Mouse (Mus musculus) embryonic facial prominence, embryonic 13.5 days (tissue): Measurements from ENCODE around the gene Rgs6. TPM values are rescaled to one million over a fixed set of nuclear protein-coding genes. Genes with fewer than 3 reads are reported as not detected.

ENCODE experiments used
- ATAC-seq: fragments of 200-750 bp; cut with Nextera tagmentation; 2 replicates; pipeline ENCODE4 v1.8.0; 2017; ENCODE audit warnings: low read depth; ENCODE audit not compliant: insufficient number of reproducible peaks, insufficient read depth, low FRiP score, low TSS enrichment
- H3K27ac ChIP-seq: fragments of 300-500 bp; sonication (generic); 2 replicates; pipeline ENCODE4 v1.5.1; 2015; ENCODE audit warnings: moderate library complexity, mild to moderate bottlenecking, inconsistent platforms
- H3K27me3 ChIP-seq: fragments of 300-500 bp; sonication (generic); 2 replicates; pipeline ENCODE4 v1.6.1; 2015; ENCODE audit warnings: mild to moderate bottlenecking, inconsistent platforms
- H3K36me3 ChIP-seq: fragments of 300-500 bp; sonication (generic); 2 replicates; pipeline ENCODE4 v1.6.1; 2015; ENCODE audit warnings: mild to moderate bottlenecking, inconsistent platforms
- H3K4me1 ChIP-seq: fragments of 300-500 bp; sonication (generic); 2 replicates; pipeline ENCODE4 v1.6.1; 2015; ENCODE audit warnings: inconsistent platforms
- H3K4me2 ChIP-seq: fragments of 300-500 bp; sonication (generic); 2 replicates; pipeline ENCODE4 v1.6.1; 2015; ENCODE audit warnings: moderate library complexity, mild to moderate bottlenecking, inconsistent platforms
- H3K4me3 ChIP-seq: fragments of 300-500 bp; sonication (generic); 2 replicates; pipeline ENCODE4 v1.5.1; 2015; ENCODE audit warnings: mild to moderate bottlenecking, inconsistent platforms
- H3K9ac ChIP-seq: fragments of 300-500 bp; sonication (generic); 2 replicates; pipeline ENCODE4 v1.6.1; 2015; ENCODE audit warnings: mild to moderate bottlenecking, inconsistent platforms
- H3K9me3 ChIP-seq: fragments of 300-500 bp; sonication (generic); 2 replicates; pipeline ENCODE4 v1.6.1; 2016; ENCODE audit warnings: inconsistent platforms
- WGBS: fragments of 180-500 bp; shearing (Covaris S2); methylation state at CpG from one replicate; pipeline ENCODE4 v1.1.7; 2015; ENCODE audit warnings: mixed read lengths; 5-methylcytosine and 5-hydroxymethylcytosine counted together
- polyA plus RNA-seq: library from polyadenylated mRNA; unstranded; fragments of >200 nt; fragmentation: Nextera tagmentation; extraction: Ambion mirVana; gene quantifications from 2 replicates; pipeline ENCODE4 v1.2.1, GENCODE M21; 2015

Rgs6 gene
- polyA plus RNA-seq, 1 experiment from 2014 or later, result 11.9 TPM

DNA sequence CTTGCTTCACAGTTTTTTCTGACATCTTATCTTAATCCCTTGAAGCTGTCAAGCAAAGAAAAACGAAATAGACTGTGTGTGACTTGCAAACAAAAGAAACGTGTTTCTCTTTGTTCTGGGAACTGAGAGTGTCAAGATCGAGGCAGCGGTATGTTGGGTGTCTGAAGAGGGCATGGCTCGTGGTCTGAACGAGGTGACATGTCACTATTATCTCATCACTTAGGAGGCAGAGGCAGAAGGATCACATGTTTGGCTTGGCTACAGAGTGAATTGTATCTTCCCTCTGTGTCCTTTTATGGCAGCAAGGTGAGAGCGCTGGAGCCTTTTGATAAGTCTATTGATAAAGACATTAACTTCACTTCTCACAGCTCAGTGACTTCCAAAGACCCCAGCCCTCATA, 512.8 kb downstream of the Rgs6 start:
- Histone ChIP-seq H3K9ac (no peak overlapping the region), H3K4me3 (no peak overlapping the region), H3K27me3 (no peaks in the 10 kb centered on the region), H3K36me3 (no peaks in the 10 kb centered on the region), H3K9me3 (no peaks in the 10 kb centered on the region), H3K4me2 (no peak overlapping the region), H3K4me1 (no peaks in the 10 kb centered on the region), H3K27ac (no peak overlapping the region)
- ATAC-seq, result no peak
- WGBS, result 78% methylated on average over 7 of the region's 7 CpGs

- no peaks in the 10 kb centered on the region for H3K4me1 ChIP-seq
- H3K36me3 ChIP-seq, result no peaks in the 10 kb centered on the region
- no peak overlapping the region for H3K9ac ChIP-seq
- H3K27ac ChIP-seq, result no peak overlapping the region
- WGBS, result 50% methylated on average over 9 of the region's 9 CpGs
- no peak overlapping the region for H3K4me3 ChIP-seq
- no peak overlapping the region for H3K4me2 ChIP-seq
- ATAC-seq, result no peak
- H3K27me3 ChIP-seq, result no peaks in the 10 kb centered on the region
- H3K9me3 ChIP-seq, result no peaks in the 10 kb centered on the region
Observed at GRCm38 (mm10) chr12:83105514-83106119, 517.5 kb downstream of the Rgs6 start.

- Histone ChIP-seq H3K4me3 (no peak overlapping the region), H3K9ac (no peak overlapping the region), H3K9me3 (no peaks in the 10 kb centered on the region), H3K27ac (no peak overlapping the region), H3K27me3 (no peaks in the 10 kb centered on the region), H3K36me3 (no peaks in the 10 kb centered on the region), H3K4me2 (no peak overlapping the region), H3K4me1 (no peaks in the 10 kb centered on the region)
- ATAC-seq, result no peak
- WGBS, result 86% methylated on average over 5 of the region's 5 CpGs
Observed at GRCm38 (mm10) chr12:83106120-83106517, 518.0 kb downstream of the Rgs6 start.

DNA sequence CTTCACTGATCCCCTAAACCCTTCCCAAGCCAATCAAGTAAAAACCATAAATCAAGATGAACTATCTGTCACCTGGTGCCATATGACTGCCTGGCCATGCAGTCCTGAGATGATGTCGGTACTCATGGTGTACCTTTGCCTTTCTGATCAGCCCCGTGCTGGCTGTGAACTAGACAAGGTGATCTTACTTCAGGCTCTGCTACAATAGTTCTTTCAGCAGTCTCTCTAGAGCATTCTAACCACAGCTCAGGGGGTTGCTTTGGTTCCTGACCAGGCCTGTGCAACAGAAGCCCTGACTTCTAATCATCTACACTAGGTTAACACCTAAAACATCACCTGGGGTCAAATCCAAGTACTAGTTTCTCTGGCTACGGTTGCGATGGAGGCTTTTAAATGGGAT, 521.4 kb downstream of the Rgs6 start:
- no peak overlapping the region for H3K4me2 ChIP-seq
- no peaks in the 10 kb centered on the region for H3K36me3 ChIP-seq
- peaks cover 3% of the 10 kb centered on the region; the same call in 1 of the 2 replicates for H3K27me3 ChIP-seq
- H3K27ac ChIP-seq, result no peak overlapping the region
- H3K9me3 ChIP-seq, result no peaks in the 10 kb centered on the region
- WGBS, result 91% methylated on average over 4 of the region's 4 CpGs
- H3K4me3 ChIP-seq, result no peak overlapping the region
- ATAC-seq, result no peak
- H3K9ac ChIP-seq, result no peak overlapping the region
- no peaks in the 10 kb centered on the region for H3K4me1 ChIP-seq

DNA sequence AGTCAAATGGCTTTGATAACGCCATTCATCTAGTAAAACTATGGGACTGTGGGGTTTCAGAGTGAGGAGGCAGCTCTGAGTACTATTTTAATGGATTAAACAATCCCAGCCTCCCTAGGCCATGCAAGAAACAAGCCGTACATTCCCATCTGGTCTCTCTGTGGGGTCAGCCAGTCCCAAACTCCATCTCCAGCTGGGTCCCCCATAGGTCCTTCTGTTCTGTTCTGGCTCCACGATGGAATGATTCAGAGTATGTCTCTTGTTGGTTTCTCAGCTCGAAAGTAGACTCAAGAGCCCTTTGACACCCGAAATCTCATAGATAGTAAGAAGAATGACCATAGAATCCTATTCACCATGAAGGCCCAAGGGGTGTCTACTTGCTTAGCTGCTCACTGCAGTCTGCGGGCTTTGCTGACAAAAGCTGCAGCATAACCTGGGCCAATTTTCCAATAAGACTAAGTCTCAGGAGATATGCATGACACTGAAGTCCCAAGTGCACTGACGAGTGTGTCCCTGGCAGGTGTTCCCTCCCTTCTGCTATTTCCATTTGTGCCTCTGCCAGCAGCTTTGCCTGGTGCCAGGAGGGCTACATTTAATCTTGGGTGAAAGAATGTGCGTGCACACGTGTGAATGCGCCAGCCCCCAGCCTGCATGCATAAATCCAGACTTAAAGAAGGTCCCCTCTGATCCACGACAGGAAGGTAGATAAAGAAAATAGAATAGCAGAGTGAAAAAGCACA, 522.0 kb downstream of the Rgs6 start:
- no peaks in the 10 kb centered on the region for H3K4me1 ChIP-seq
- no peak overlapping the region for H3K27ac ChIP-seq
- peaks cover 3% of the 10 kb centered on the region; the same call in 1 of the 2 replicates for H3K27me3 ChIP-seq
- H3K36me3 ChIP-seq, result no peaks in the 10 kb centered on the region
- no peak overlapping the region for H3K4me2 ChIP-seq
- H3K9ac ChIP-seq, result no peak overlapping the region
- WGBS, result 75% methylated on average over 11 of the region's 11 CpGs
- no peak overlapping the region for H3K4me3 ChIP-seq
- ATAC-seq, result no peak
- no peaks in the 10 kb centered on the region for H3K9me3 ChIP-seq

DNA sequence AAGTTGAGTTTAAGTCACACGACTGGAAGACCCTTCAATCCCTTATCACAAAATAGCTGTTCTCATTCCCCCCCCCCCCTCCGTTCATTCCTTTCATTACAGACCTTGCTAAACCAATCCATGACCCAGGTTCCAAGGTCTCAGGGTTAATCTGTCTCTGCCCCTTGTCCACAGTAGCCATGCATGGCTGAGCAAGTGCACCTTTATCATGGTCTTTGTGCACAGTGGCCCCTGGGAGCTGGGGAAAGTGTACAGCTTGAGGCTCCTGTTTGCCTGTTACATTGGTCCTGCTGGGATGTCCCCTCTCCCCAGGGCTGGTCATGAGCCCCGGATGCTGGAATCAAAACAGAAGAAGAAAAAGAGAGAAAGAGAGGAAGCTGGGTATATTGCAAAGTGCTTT, 522.6 kb downstream of the Rgs6 start:
- no peak overlapping the region for H3K4me3 ChIP-seq
- WGBS, result 74% methylated on average over 3 of the region's 3 CpGs
- ATAC-seq, result no peak
- H3K4me2 ChIP-seq, result no peak overlapping the region
- H3K27me3 ChIP-seq, result peaks cover 3% of the 10 kb centered on the region; the same call in 1 of the 2 replicates
- no peaks in the 10 kb centered on the region for H3K4me1 ChIP-seq
- no peak overlapping the region for H3K9ac ChIP-seq
- H3K9me3 ChIP-seq, result no peaks in the 10 kb centered on the region
- H3K27ac ChIP-seq, result no peak overlapping the region
- no peaks in the 10 kb centered on the region for H3K36me3 ChIP-seq

- H3K4me1 ChIP-seq, result no peaks in the 10 kb centered on the region
- H3K9ac ChIP-seq, result no peak overlapping the region
- no peaks in the 10 kb centered on the region for H3K36me3 ChIP-seq
- ATAC-seq, result no peak
- H3K4me3 ChIP-seq, result no peak overlapping the region
- H3K9me3 ChIP-seq, result no peaks in the 10 kb centered on the region
- no peak overlapping the region for H3K27ac ChIP-seq
- 82% methylated on average over 5 of the region's 5 CpGs for WGBS
- no peak overlapping the region for H3K4me2 ChIP-seq
- H3K27me3 ChIP-seq, result peaks cover 3% of the 10 kb centered on the region; the same call in 1 of the 2 replicates
Observed at GRCm38 (mm10) chr12:83112283-83112682, 524.2 kb downstream of the Rgs6 start.

DNA sequence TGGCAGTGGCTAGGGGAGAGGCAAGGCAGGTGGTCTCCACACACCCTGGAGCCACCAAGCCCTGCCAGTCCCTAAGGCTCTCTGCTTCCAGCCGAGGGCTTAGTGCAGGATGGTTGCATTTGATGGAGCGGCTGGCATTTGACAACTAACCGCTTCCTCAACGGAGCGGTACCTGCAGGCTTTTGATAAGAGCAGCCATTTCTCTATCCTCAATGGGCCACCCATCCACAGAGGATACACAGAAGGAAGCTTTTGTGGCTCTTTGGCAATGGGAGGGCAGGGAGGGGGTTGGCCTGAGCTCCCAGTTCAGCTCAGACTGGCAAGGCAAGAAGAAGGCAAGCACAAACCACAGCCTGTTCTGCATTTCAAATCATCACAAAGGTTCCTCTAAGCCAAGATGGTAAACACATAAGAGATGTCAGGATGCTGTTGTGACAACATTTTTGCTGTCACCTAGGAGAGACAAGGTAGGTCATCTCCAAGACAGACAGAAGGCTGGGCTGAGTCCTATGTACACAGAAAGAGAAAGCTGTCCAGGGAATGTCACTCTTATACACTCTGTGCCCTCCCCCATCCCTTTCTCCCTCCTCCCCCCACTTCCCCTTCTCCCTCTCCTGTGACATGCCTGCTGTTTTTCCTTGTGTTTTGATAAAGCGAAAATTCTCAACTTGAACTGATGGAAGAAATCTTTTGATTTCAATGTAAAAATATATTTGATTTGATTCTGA, 525.0 kb downstream of the Rgs6 start:
- no peaks in the 10 kb centered on the region for H3K4me1 ChIP-seq
- H3K4me2 ChIP-seq, result no peak overlapping the region
- H3K4me3 ChIP-seq, result no peak overlapping the region
- 75% methylated on average over 6 of the region's 6 CpGs for WGBS
- no peaks in the 10 kb centered on the region for H3K9me3 ChIP-seq
- no peak overlapping the region for H3K27ac ChIP-seq
- no peak overlapping the region for H3K9ac ChIP-seq
- H3K36me3 ChIP-seq, result no peaks in the 10 kb centered on the region
- peaks cover 3% of the 10 kb centered on the region; the same call in 1 of the 2 replicates for H3K27me3 ChIP-seq
- ATAC-seq, result no peak

GRCm38 (mm10) chr12:83113971-83114370, 525.9 kb downstream of the Rgs6 start:
- Histone ChIP-seq H3K4me3 (no peak overlapping the region), H3K9me3 (no peaks in the 10 kb centered on the region), H3K36me3 (no peaks in the 10 kb centered on the region), H3K27ac (no peak overlapping the region), H3K4me1 (no peaks in the 10 kb centered on the region), H3K9ac (no peak overlapping the region), H3K27me3 (peaks cover 3% of the 10 kb centered on the region; the same call in 1 of the 2 replicates), H3K4me2 (no peak overlapping the region)
- WGBS, result 58% methylated on average over 3 of the region's 3 CpGs
- no peak for ATAC-seq

- Histone ChIP-seq H3K27me3 (peaks cover 3% of the 10 kb centered on the region; the same call in 1 of the 2 replicates), H3K36me3 (no peaks in the 10 kb centered on the region), H3K4me1 (no peaks in the 10 kb centered on the region), H3K27ac (no peak overlapping the region), H3K9me3 (no peaks in the 10 kb centered on the region), H3K4me3 (no peak overlapping the region), H3K9ac (no peak overlapping the region), H3K4me2 (no peak overlapping the region)
- no peak for ATAC-seq
- 38% methylated on average over 5 of the region's 5 CpGs for WGBS
Observed at GRCm38 (mm10) chr12:83114396-83115053, 526.4 kb downstream of the Rgs6 start.

GRCm38 (mm10) chr12:83124111-83124510, 536.0 kb downstream of the Rgs6 start:
- Histone ChIP-seq H3K4me2 (no peak overlapping the region), H3K27me3 (no peaks in the 10 kb centered on the region), H3K9me3 (no peaks in the 10 kb centered on the region), H3K4me3 (no peak overlapping the region), H3K27ac (no peak overlapping the region), H3K36me3 (no peaks in the 10 kb centered on the region), H3K9ac (no peak overlapping the region), H3K4me1 (no peaks in the 10 kb centered on the region)
- ATAC-seq, result no peak
- 56% methylated on average over 3 of the region's 3 CpGs for WGBS
